Mouse (Mus musculus): Measurements from ENCODE around the gene Lrit2.

- no peak for TF ChIP-seq CTCF (IDR thresholded peaks at IDR 0.05; ENCODE audit: low read depth, low read length)
- no peak for TF ChIP-seq POLR2AphosphoS5 (IDR thresholded peaks at IDR 0.05; ENCODE audit: insufficient replicate concordance, low read depth, low read length)
Observed at GRCm38 (mm10) chr14:37105846-37106245, 38.1 kb downstream of the Lrit2 start.

All from G1E (cell line).